Mouse (Mus musculus): Measurements from ENCODE around the gene Ifit1bl2. TPM values are rescaled to one million over a fixed set of nuclear protein-coding genes. Genes with fewer than 3 reads are reported as not detected.
"Not testable (repeated sequence)": the region's sequence is repeated elsewhere in the genome, so short reads cannot be mapped to it uniquely, and the experiment has no call there.

Gene Ifit1bl2
- 1.6 TPM in 1 of 2 replicates, not detected in the other for total RNA-seq (2017)

- peak; percentile 83 for ATAC-seq (replicated peaks; ENCODE audit: low read depth, poor library complexity, severe bottlenecking)
Observed at GRCm38 (mm10) chr19:34640623-34641022, at the start of gene Ifit1bl2, which contains the start of gene Ifit1. TSS of gene Ifit1bl2 (minus strand) at chr19:34640743. TSS of gene Ifit1 (plus strand) at chr19:34640871.

DNA sequence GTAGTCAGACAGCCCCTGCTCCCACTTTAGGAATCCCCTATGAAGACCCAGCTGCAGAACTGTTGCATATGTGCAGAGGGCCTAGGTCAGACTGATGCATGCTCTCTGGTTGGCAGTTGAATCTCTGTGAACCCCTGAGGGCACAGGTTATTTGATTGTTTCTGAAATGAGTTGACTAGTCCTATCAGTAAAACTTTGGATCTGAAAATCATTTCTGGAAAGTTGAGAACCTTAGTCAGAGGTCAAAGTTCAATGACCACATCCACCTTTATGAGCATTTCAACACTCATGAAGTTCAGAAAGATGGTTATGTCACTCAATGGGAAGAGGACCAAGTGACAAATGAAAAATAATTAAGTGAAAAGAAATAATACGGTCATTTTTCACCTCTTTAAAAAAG, 45.0 kb upstream of the Ifit1bl2 start:
- ATAC-seq (replicated peaks; ENCODE audit: low read depth, poor library complexity, severe bottlenecking) = no peak

- ATAC-seq (replicated peaks; ENCODE audit: low read depth, poor library complexity, severe bottlenecking) = peak; percentile 72
Observed at GRCm38 (mm10) chr19:34684857-34685256, 44.3 kb upstream of the Ifit1bl2 start.

DNA sequence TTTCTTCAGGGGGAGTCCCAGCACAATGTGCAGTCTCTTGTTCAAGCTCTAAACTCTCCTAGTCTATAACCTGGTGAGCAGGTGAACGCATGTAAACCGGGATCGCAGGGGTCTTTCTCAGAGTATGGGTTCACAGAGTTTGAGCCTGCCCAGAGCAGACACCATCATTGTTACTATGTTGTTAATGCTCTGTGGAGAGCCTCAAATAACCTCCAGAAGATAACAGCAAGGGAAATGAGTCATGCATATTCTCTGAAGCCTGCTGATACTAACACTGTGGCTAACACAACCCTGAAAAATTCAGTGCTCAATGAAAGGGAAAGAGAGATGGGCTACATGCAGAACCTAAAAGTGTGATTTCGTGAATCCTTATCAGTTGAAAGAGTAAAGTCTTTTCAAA, 37.9 kb upstream of the Ifit1bl2 start:
- ATAC-seq (replicated peaks; ENCODE audit: low read depth, poor library complexity, severe bottlenecking) = peak; percentile 82

DNA sequence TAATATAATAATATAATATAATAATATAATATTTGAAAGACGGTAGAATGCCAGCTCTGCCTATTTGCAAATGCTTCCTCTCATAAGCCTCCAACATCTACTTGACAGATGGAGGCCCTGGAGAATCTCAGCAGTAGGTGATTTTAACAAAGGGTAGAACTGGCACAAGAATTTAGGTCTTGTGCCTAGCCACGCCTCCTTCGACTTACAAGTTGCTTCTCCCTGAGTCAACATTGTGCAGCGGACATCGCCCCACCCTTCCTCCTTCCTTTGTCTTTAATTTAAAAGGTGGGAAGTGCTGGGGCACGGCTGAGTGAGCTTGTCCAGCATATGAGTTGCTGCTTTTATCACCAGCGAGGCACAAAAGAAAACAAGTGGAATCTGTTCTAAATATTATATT, 32.9 kb upstream of the Ifit1bl2 start:
- no peak for ATAC-seq (replicated peaks; ENCODE audit: low read depth, poor library complexity, severe bottlenecking)

DNA sequence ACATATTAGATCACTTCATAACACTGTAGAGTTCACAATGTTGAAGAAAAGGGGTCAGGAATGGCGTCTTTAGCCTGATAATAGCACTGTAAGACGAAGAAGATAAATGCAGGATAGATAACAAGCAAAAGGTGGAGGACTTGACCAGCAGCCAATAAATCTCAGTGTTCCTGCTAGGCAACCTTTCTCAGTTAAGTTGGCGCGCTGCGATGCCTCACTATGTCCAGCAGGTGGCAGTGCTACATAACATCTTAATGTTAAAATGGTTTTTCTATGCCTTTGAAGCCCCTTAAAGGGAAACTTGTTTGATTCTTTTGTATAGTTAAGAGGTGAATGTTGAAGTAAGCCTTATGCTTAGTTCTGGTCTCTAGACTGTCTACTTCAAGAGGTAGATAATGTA, 25.6 kb upstream of the Ifit1bl2 start:
- peak; percentile 60 for ATAC-seq (replicated peaks; ENCODE audit: low read depth, poor library complexity, severe bottlenecking)

- ATAC-seq (replicated peaks; ENCODE audit: low read depth, poor library complexity, severe bottlenecking) = no peak
Observed at GRCm38 (mm10) chr19:34662740-34663139, 22.2 kb upstream of the Ifit1bl2 start.

- peak; percentile 94 for ATAC-seq (replicated peaks; ENCODE audit: low read depth, poor library complexity, severe bottlenecking)
Observed at GRCm38 (mm10) chr19:34662067-34662507, 21.5 kb upstream of the Ifit1bl2 start.

DNA sequence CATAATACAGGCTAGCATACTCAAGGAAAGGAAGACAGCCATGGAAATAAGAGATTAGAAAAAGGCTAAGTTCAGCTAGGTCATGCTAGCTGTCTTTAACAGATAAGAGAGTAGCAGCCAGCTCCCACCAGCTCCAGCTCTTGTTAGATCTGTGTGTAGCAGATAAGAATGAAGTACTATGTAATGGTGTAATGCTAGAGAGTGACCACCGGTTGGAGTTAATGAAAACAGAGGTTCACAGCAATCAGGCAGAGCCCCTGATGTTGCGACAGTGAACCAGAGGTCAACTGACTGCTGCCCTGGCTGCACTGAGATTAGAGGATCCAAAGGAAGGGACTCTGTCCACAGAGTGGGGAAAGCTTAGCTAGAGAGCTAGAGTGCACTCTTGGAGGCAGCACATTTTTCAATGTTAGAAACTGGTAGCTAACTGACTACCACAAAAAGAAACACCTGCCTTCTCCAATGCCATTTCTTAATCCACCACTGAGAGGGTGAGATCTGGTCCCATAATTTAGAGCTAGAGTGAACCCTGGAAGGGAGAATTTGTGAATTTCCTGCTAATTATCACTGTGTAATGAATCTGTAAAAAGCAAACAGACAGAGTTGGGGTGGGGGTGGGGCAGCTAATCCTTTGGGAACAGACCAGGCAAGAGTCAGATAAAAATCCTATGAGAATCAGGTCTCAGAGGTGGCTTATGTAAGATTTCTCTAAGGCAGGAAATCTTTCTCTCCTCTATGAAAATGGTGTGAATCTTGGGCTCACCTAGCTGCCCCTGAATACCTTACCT, 16.2 kb upstream of the Ifit1bl2 start:
- ATAC-seq (replicated peaks; ENCODE audit: low read depth, poor library complexity, severe bottlenecking) = peak; percentile 100

- ATAC-seq (replicated peaks; ENCODE audit: low read depth, poor library complexity, severe bottlenecking) = no peak
Observed at GRCm38 (mm10) chr19:34655227-34655805, 14.8 kb upstream of the Ifit1bl2 start.

GRCm38 (mm10) chr19:34650997-34651396, 10.5 kb upstream of the Ifit1bl2 start:
- no peak for ATAC-seq (replicated peaks; ENCODE audit: low read depth, poor library complexity, severe bottlenecking)

- peak; percentile 60 for ATAC-seq (replicated peaks; ENCODE audit: low read depth, poor library complexity, severe bottlenecking)
Observed at GRCm38 (mm10) chr19:34650276-34650675, 9.7 kb upstream of the Ifit1bl2 start.

- not testable (repeated sequence) for ATAC-seq (replicated peaks; ENCODE audit: low read depth, poor library complexity, severe bottlenecking)
Observed at GRCm38 (mm10) chr19:34647630-34648029, 7.1 kb upstream of the Ifit1bl2 start.

- ATAC-seq (replicated peaks; ENCODE audit: low read depth, poor library complexity, severe bottlenecking) = no peak
Observed at GRCm38 (mm10) chr19:34642616-34643015, 2.1 kb upstream of the Ifit1bl2 start.

DNA sequence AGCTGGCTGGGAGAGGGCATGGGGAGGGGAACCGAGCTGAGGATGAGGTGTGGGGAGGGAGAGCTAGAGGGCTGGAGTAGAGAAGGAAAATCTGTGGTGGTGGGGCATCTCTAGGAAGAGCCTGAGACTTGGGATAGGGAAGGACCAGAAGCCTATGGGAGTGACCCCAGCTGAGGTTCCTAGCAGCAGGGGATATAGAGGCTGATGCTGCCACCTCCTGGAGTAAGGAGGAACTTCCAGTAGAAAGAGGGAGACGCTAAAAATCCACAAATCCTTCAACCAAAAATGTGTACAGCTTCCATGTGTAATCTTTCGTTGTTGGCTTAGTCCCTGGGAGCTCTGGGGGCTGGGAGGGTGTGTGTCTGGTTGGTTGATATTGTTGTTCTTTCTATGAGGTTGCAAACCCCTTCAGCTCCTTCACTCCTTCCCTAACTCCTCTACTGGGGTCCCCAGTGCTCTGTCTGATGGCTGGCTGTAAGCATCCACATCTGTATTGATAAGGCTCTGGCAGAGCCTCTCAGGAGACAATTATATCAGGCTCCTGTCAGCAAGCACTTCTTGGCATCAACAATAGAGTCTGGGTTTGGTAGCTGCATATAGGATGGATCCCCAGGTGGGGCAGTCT, 3.5 kb downstream of the Ifit1bl2 start:
- peak; percentile 83 for ATAC-seq (replicated peaks; ENCODE audit: low read depth, poor library complexity, severe bottlenecking)

DNA sequence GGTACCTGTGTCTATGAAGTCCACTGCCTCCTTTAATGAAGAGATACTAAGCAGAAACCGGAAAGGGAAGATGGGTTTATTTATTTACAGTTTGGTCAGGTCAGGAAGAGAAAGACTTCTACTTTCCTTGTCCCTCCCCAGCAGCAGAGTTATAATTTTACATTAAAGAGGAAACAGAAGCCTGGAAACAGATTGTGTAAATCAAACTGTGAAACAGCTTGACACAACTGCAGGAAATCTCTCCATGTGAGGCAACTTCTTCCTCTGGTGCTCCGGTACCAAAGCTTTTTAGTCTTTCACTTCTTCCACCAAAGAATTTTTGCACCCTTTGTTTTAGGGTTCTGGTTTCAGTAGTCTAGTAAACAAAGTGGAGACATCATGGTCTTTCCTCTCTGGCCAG, 7.1 kb downstream of the Ifit1bl2 start:
- no peak for ATAC-seq (replicated peaks; ENCODE audit: low read depth, poor library complexity, severe bottlenecking)

DNA sequence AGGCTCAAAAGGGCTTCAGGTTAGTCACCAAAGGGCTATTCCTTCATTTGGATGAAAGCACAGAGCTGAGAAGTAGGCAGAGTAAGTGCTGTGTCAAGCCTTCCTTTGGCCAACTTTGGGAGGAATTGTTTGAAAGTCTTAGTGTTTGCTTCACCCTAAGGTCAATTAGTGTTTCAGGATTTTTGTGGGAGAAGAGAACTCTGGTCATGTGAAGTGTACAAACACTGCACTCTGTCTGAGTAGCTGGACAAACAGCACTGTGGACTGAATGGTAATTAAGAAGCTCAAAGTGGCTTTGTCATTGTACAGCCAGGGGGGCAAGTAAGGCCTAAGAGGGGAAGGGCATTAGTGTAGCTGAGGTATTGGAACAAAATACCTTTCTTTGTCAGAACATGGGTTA, 9.1 kb downstream of the Ifit1bl2 start:
- no peak for ATAC-seq (replicated peaks; ENCODE audit: low read depth, poor library complexity, severe bottlenecking)

DNA sequence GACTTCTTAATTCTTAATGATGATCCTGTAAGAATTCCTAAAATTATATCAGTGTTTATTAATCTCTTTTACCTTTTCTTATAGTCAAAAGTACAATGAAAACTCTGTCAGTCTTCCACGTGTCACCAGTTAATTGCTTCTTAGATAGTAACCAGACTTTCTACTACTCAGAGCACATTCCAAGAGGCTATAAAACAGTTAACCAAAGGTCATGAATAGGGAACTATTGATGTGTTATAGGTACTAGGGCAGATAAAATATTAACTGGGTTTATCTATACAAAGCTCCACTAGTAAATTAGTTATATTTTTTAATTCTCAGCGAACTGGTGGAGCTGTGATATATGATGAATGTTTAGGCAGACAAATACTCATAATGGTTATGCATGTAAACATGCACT, 13.0 kb downstream of the Ifit1bl2 start:
- no peak for ATAC-seq (replicated peaks; ENCODE audit: low read depth, poor library complexity, severe bottlenecking)

DNA sequence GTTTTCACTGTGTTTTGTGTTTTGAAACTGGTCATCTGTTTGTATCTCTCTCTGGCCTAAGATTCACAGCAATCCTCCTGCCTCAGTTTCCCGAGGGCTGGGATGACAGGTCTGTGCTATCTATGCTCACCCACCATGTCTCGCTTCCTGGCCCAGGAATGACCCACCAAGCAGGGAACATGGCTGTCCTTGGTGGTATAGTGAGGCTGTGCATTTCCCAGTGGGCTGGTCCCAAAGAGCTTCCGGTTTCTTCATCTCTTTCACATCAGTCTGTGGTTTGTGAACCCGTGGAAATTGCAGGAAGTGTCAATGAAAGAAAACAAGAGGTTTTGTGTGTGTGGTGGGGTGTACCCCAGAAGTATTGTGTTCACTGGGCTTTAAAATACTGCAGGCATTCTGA, 15.9 kb downstream of the Ifit1bl2 start:
- ATAC-seq (replicated peaks; ENCODE audit: low read depth, poor library complexity, severe bottlenecking) = no peak

DNA sequence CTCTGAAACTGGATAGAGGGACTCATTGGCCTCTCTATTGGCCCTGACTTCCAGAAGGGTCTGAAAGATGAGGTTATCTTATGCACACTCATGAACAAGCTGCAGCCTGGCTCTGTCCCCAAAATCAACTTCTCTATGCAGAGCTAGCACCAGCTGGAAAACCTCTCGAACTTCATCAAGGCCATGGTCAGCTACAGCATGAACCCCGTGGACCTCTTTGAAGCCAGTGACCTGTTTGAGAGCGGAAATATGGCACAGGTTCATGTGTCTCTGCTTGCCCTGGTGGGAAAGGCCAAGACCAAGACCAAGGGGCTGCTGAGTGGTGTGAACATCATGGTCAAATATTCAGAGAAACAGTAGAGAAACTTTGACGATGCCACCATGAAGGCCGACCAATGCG, 16.8 kb downstream of the Ifit1bl2 start:
- ATAC-seq (replicated peaks; ENCODE audit: low read depth, poor library complexity, severe bottlenecking) = no peak

DNA sequence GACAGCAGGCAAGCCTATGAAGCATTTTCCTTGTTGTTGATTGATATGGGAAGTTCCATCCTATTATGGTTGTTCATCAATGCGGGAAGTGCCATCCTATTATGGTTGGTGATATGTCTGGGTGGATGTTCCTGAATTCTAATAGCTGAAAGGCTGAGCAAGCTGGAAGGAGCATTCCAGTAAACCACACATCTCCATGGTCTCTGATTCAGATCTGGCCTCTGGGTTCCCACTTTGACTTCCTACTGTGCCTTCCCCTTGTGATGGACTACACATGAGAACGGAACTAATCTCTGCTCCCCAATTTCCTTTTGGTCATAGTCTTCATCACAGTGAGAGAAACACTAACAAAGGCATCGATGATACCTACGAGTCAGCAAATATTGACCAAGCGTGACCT, 19.7 kb downstream of the Ifit1bl2 start:
- ATAC-seq (replicated peaks; ENCODE audit: low read depth, poor library complexity, severe bottlenecking) = no peak

Measured in common myeloid progenitor, adult 5-6 weeks (primary cell).